Mouse (Mus musculus) MEL (cell line): Measurements from ENCODE around the gene Slc29a1. TPM values are rescaled to one million over a fixed set of nuclear protein-coding genes. Genes with fewer than 3 reads are reported as not detected.
A peak's percentile ranks its signal among the peaks of the same experiment; 100 is the strongest.

ENCODE experiments used
- DNase-seq: peaks from one replicate; pipeline ENCODE4 v3.0.0; 2011; ENCODE audit warnings: low read depth, low spot score
- H3K27ac ChIP-seq: 2 replicates; pipeline ENCODE4 v1.5.1; 2012; ENCODE audit warnings: low read depth, mild to moderate bottlenecking, control low read depth, low read length, moderate library complexity; ENCODE audit not compliant: control insufficient read depth
- H3K27me3 ChIP-seq, 2 experiments: fragments of 150-350 bp in 1 of 2; sonication (generic) in 1 of 2; 2 replicates each; pipeline ENCODE4 v1.6.1; 2012; ENCODE audit warnings: low read length in 2 of 2, mild to moderate bottlenecking in 2 of 2, improper control_type of control experiment in 1 of 2, moderate library complexity in 1 of 2; ENCODE audit not compliant: insufficient read depth in 2 of 2, control insufficient read depth in 1 of 2
- H3K36me3 ChIP-seq, 2 experiments: 2 replicates each; pipeline ENCODE4 v1.6.1; 2012 to 2014; ENCODE audit warnings: low read length in 2 of 2, improper control_type of control experiment in 1 of 2, inconsistent platforms in 1 of 2, mild to moderate bottlenecking in 1 of 2; ENCODE audit not compliant: insufficient read depth in 2 of 2, control insufficient read depth in 1 of 2
- H3K4me1 ChIP-seq, 2 experiments: fragments of 150-350 bp in 1 of 2; sonication (generic) in 1 of 2; 2 replicates each; pipeline ENCODE4 v1.6.1; 2012; ENCODE audit warnings: low read length in 2 of 2, improper control_type of control experiment in 1 of 2, mild to moderate bottlenecking in 1 of 2; ENCODE audit not compliant: insufficient read depth in 2 of 2, control insufficient read depth in 1 of 2
- H3K4me3 ChIP-seq, 2 experiments: fragments of 150-350 bp in 1 of 2; sonication (generic) in 1 of 2; 2 replicates each; pipeline ENCODE4 v1.5.1; 2012; ENCODE audit warnings: low read depth in 2 of 2, low read length in 2 of 2, mild to moderate bottlenecking in 2 of 2, moderate library complexity in 2 of 2, control low read depth in 1 of 2, improper control_type of control experiment in 1 of 2; ENCODE audit not compliant: control insufficient read depth in 1 of 2, insufficient read depth in 1 of 2
- H3K79me2 ChIP-seq: 2 replicates; pipeline ENCODE4 v1.6.1; 2012; ENCODE audit warnings: mild to moderate bottlenecking, low read length, moderate library complexity; ENCODE audit not compliant: control insufficient read depth, poor library complexity, insufficient read depth
- H3K9ac ChIP-seq: 2 replicates; pipeline ENCODE4 v1.6.1; 2012; ENCODE audit warnings: low read depth, mild to moderate bottlenecking, control low read depth, low read length, moderate library complexity; ENCODE audit not compliant: control insufficient read depth, poor library complexity, severe bottlenecking
- H3K9me3 ChIP-seq: fragments of 150-350 bp; sonication (generic); replicated peaks from 2 replicates; pipeline ENCODE4 v1.6.1; 2012; ENCODE audit warnings: mild to moderate bottlenecking, low read length, improper control_type of control experiment, moderate library complexity; ENCODE audit not compliant: insufficient read depth
- SIN3A ChIP-seq: IDR thresholded peaks from 2 replicates; pipeline ENCODE4 v1.6.1; 2012; ENCODE audit warnings: low read length, improper control_type of control experiment, inconsistent platforms
- USF2 ChIP-seq, 2 experiments: IDR thresholded peaks; 2 replicates each; pipeline ENCODE4 v1.6.1; 2011 to 2012; ENCODE audit warnings: improper control_type of control experiment in 2 of 2, low read length in 2 of 2, borderline replicate concordance in 1 of 2, inconsistent platforms in 1 of 2, low read depth in 1 of 2, mild to moderate bottlenecking in 1 of 2; ENCODE audit not compliant: insufficient read depth in 1 of 2
- polyA plus RNA-seq, 2 experiments: library from polyadenylated mRNA; stranded (reverse) in 1 of 2; unstranded in 1 of 2; fragments of >175 nt in 1 of 2; fragments of >200 nt in 1 of 2; gene quantifications; 2 replicates each; pipeline versions ENCODE4 v1.2.1 to v1.2.4; 2012; ENCODE audit warnings: low replicate concordance in 2 of 2, low read depth in 1 of 2; ENCODE audit not compliant: insufficient read length in 2 of 2, insufficient read depth in 1 of 2, missing spikeins in 1 of 2
- total RNA-seq: library from RNA; depleted of rRNA; stranded (reverse); fragments of 300-350 nt; gene quantifications from 2 replicates; pipeline ENCODE4 v1.2.3, GENCODE M21; 2012; rRNA removed

Slc29a1 gene
- total and polyA plus RNA-seq, 3 experiments, result 238 to 341 TPM; not detected in 1

GRCm38 (mm10) chr17:45536264-45536663, 63.1 kb downstream of the Slc29a1 start:
- Histone ChIP-seq H3K36me3 (no peaks in the 10 kb centered on the region), H3K9me3 (no peaks in the 10 kb centered on the region), H3K9ac (no peak overlapping the region), H3K27me3 (peaks cover 5 to 11% of the 10 kb centered on the region in 2 experiments; a peak in 3 of 4 replicates), H3K27ac (no peak overlapping the region), H3K4me1 (no peaks in the 10 kb centered on the region), H3K4me3 (no peak overlapping the region), H3K79me2 (no peaks in the 10 kb centered on the region)
- peak; percentile 59 for TF ChIP-seq SIN3A
- TF ChIP-seq USF2 (IDR thresholded peaks at IDR 0.05; ENCODE audit: borderline replicate concordance in 1 of 2, insufficient read depth in 1 of 2, low read depth in 1 of 2, low read length in 2 of 2), result no peak
- peak; percentile 47 for DNase-seq

Other genes with a start within 250 kb of the Slc29a1 start
- gene Cdc5l, start 165.9 kb downstream of the Slc29a1 start, total RNA-seq, result 63.4 and 69.9 TPM in 2 replicates
- gene Cdc5l, start 165.9 kb downstream of the Slc29a1 start, polyA plus RNA-seq, result 10 to 100 TPM in 1 of 2 experiments, not detected in 1; 89.0 TPM
- 1.4 and 1.5 TPM in 2 replicates for gene Spats1, start 124.2 kb downstream of the Slc29a1 start, total RNA-seq
- 100 to 1,000 TPM in 1 of 2 experiments, 1 to 10 TPM in 1; 2.5 to 149 TPM for gene Spats1, start 124.2 kb downstream of the Slc29a1 start, polyA plus RNA-seq
- gene Aars2, start 92.8 kb downstream of the Slc29a1 start, total RNA-seq, result 13.6 and 14.4 TPM in 2 replicates
- 10 to 100 TPM; 25.6 to 63.5 TPM for gene Aars2, start 92.8 kb downstream of the Slc29a1 start, polyA plus RNA-seq
- gene Tcte1, start 76.2 kb downstream of the Slc29a1 start, total RNA-seq, result not detected in 2 replicates
- gene Tcte1, start 76.2 kb downstream of the Slc29a1 start, polyA plus RNA-seq, result not detected
- 0.15 and 0.33 TPM in 2 replicates for gene Tmem151b, start 49.9 kb downstream of the Slc29a1 start, total RNA-seq
- 1 to 10 TPM in 1 of 2 experiments, not detected in 1; 1.1 TPM for gene Tmem151b, start 49.9 kb downstream of the Slc29a1 start, polyA plus RNA-seq
- 2.7 and 3.3 TPM in 2 replicates for gene Nfkbie, start 43.9 kb downstream of the Slc29a1 start, total RNA-seq
- 1 to 10 TPM in 1 of 2 experiments, not detected in 1; 5.7 TPM for gene Nfkbie, start 43.9 kb downstream of the Slc29a1 start, polyA plus RNA-seq
- gene Slc35b2, start 35.7 kb downstream of the Slc29a1 start, total RNA-seq, result 65.8 and 81.7 TPM in 2 replicates
- gene Slc35b2, start 35.7 kb downstream of the Slc29a1 start, polyA plus RNA-seq, result 100 to 1,000 TPM in 1 of 2 experiments, not detected in 1; 111 TPM
- gene Hsp90ab1, start 26.3 kb downstream of the Slc29a1 start, total RNA-seq, result 1,032 and 1,220 TPM in 2 replicates
- over 10,000 TPM in 1 of 2 experiments, 1,000 to 10,000 TPM in 1; 4,130 to 27,726 TPM for gene Hsp90ab1, start 26.3 kb downstream of the Slc29a1 start, polyA plus RNA-seq
- gene Mymx, start 2.5 kb upstream of the Slc29a1 start, total RNA-seq, result not detected in 2 replicates
- not detected for gene Mymx, start 2.5 kb upstream of the Slc29a1 start, polyA plus RNA-seq
- not detected in 2 replicates for gene Capn11, start 59.7 kb upstream of the Slc29a1 start, total RNA-seq
- gene Capn11, start 59.7 kb upstream of the Slc29a1 start, polyA plus RNA-seq, result under 1 TPM in 1 of 2 experiments, not detected in 1; 0.03 TPM
- gene Mrpl14, start 86.7 kb upstream of the Slc29a1 start, total RNA-seq, result 66.2 and 68.0 TPM in 2 replicates
- 100 to 1,000 TPM in 1 of 2 experiments, not detected in 1; 159 TPM for gene Mrpl14, start 86.7 kb upstream of the Slc29a1 start, polyA plus RNA-seq
- 12.0 and 12.3 TPM in 2 replicates for gene Tmem63b, start 87.3 kb upstream of the Slc29a1 start, total RNA-seq
- gene Tmem63b, start 87.3 kb upstream of the Slc29a1 start, polyA plus RNA-seq, result 10 to 100 TPM in 1 of 2 experiments, not detected in 1; 37.9 TPM
- gene 1600014C23Rik, start 134.2 kb upstream of the Slc29a1 start, total RNA-seq, result 0.81 and 2.1 TPM in 2 replicates
- gene 1600014C23Rik, start 134.2 kb upstream of the Slc29a1 start, polyA plus RNA-seq, result 1 to 10 TPM in 1 of 2 experiments, not detected in 1; 2.7 TPM